Mouse (Mus musculus) embryonic fibroblast, embryonic 13.5 days (primary cell): ENCODE results near the gene Dcaf8. TPM values are rescaled to one million over a fixed set of nuclear protein-coding genes. Genes with fewer than 3 reads are reported as not detected.

Experiments
- H3K27ac ChIP-seq: 2 replicates; pipeline ENCODE4 v1.5.1; 2012; ENCODE audit warnings: low read length, control low read depth, inconsistent platforms; ENCODE audit not compliant: insufficient read depth
- H3K4me1 ChIP-seq: 2 replicates; pipeline ENCODE4 v1.6.1; 2011; ENCODE audit warnings: low read length; ENCODE audit not compliant: control insufficient read depth, insufficient read depth
- H3K4me3 ChIP-seq: 2 replicates; pipeline ENCODE4 v1.5.1; 2011; ENCODE audit warnings: mild to moderate bottlenecking, control low read depth, low read length; ENCODE audit not compliant: insufficient read depth
- CTCF ChIP-seq: IDR thresholded peaks from 2 replicates; pipeline ENCODE4 v1.5.1; 2011; ENCODE audit warnings: mild to moderate bottlenecking, control low read depth, low read length, moderate library complexity, borderline replicate concordance; ENCODE audit not compliant: insufficient read depth
- POLR2A ChIP-seq: IDR thresholded peaks from 2 replicates; pipeline ENCODE4 v1.6.1; 2011; ENCODE audit warnings: low read depth, mild to moderate bottlenecking, control low read depth, low read length, moderate library complexity
- polyA plus RNA-seq: library from polyadenylated mRNA; stranded (reverse); fragments of >200 nt; gene quantifications from 2 replicates; pipeline ENCODE4 v1.2.4, GENCODE M21; 2011; ENCODE audit warnings: low read depth; ENCODE audit not compliant: missing spikeins, insufficient read length

Gene Dcaf8
- polyA plus RNA-seq: 73.1 and 83.4 TPM in 2 replicates

DNA sequence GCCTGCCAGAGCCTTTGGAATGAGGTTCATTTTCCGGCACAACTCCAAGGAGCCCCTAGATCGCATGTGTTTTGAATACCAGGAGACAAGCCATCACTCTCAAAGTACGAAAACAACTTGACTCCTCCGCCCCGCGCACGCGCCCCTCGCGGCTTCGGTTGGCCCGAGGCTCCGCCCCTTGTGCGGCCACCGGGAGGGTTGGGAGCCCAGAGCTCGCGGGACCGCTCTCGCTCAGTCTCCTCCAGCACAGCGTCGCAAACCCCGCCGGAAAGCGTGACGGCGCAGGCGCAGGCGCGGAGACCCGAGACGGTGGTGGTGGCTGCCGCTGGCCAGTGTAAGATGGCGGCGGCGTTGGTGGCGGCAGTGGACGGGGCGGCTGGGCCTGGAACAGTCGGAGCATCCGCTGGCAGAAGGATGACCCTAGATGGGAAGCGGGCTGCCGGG, at the start of gene Dcaf8:
TSS of gene Dcaf8 (plus strand) at position 250 of the 444 bp plus-strand sequence.
- no peak for TF ChIP-seq CTCF
- TF ChIP-seq POLR2A: peak; percentile 93
- Histone ChIP-seq H3K27ac (peak within 1 kb of the TSS; percentile 88), H3K4me1 (no peaks in the 10 kb centered on the region; the same call in 1 of the 2 replicates), H3K4me3 (peak within 1 kb of the TSS; percentile 91)

DNA sequence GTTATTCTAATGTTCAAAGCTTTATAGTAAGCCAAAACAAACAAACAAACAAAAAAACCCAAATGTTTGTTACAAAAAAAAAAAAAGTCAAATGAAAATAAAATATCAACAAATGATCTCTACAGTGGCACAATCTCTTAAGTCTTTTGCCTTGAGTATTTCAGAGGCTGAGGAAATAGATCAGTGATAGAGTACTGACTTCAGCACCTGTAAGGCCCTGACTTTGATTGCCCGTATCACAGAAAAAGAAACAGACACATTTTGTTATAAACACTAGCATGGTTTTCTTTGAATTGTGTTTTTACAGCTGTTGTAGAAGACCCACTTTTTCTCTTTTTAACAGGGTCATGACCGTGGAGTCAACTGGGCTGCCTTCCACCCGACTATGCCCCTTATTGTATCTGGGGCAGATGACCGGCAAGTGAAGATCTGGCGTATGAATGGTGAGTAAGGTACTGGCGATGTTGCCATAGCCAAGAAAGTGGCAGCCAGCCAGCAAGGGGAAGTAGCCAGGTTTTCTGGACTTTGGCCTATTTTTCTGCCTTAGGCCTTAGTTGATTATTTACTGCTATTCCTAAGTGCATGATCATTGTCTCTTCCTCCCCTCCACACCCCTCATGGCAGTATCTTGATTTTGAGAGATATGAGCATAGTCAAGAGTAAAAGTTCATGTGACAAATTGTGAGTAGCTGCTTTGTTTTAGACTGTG, 48.4 kb upstream of the Dcaf8 start:
- Histone ChIP-seq H3K4me3 (no peak overlapping the region), H3K27ac (no peak overlapping the region)
- TF ChIP-seq POLR2A: no peak
- no peak for TF ChIP-seq CTCF

DNA sequence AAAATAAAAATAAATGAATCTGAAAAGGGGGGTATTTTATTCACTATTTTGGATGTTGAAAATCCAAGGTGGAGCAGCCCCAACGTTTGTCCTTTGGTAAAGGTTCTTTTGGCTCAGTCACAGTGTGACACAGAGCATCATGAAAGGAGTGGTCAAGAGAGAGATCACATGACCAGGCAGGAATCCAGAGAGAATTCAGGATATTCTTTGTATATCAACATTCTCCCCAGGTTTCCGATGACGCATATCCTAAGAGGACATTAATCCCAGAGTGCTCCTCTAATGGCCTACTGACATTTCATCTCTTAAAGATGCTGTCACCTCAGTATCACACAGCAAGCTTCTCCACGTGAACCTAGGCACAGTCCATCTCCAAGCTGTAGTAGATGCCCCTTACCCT, 44.3 kb upstream of the Dcaf8 start:
- TF ChIP-seq POLR2A (no peak), CTCF (no peak)
- Histone ChIP-seq H3K4me1 (no peaks in the 10 kb centered on the region), H3K27ac (no peak overlapping the region), H3K4me3 (no peak overlapping the region)

More for the DNA sequence above, 48.4 kb upstream of the Dcaf8 start:
- no peaks in the 10 kb centered on the region for H3K4me1 ChIP-seq

DNA sequence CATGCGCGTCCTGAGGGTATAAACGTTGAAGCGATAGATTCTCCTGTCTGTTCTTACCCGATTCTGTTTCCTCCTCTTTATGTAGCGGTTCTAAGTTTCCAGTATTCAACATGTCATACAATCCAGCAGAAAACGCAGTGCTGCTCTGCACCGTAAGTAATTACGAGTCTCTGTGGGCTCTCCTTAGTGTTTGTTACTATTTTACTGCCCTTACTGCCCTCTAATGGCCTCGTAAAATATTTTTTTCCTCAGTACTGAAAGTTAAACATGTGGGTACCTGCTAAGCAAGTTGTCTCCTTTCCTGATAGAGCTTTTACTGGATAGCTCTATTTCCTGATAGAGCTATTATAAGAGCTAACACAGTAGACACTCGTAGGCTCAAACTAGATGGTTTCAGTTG, 42.8 kb upstream of the Dcaf8 start:
- TF ChIP-seq CTCF (no peak), POLR2A (no peak)
- Histone ChIP-seq H3K27ac (no peak overlapping the region), H3K4me1 (no peaks in the 10 kb centered on the region), H3K4me3 (no peak overlapping the region)

DNA sequence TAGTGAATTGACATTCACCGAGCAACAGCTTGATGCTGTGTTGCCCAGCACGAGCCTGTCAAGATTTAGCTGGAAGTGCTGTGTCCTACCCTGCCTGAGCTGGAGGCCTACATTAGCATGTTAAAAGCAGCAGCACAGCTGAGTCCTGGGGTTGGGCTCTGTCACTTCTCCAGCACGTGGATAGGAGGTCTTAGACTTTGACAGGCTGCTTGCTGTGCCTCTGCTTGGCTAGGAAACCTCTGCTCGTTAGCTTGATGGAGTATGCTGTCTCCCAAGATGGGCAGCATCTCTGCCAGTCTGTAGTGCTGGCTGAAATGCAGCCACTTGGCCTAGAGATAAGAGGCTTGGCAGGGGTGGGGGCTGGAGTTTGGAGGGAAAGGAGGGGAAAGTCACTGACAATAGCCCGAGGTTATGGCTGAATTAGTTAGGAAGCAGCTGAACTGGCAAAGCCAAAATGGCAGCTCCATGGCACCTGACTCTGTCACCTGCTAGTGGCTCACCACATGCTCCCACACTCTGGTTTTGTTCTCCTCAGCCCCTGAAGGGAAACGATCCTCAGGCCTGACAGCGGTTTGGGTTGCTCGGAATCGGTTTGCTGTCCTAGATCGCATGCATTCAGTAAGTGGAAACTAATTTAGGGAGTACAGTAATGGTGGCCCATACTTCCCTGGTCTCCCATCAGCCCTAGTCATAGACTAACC, 40.0 kb upstream of the Dcaf8 start:
- Histone ChIP-seq H3K4me1 (no peaks in the 10 kb centered on the region), H3K27ac (no peak overlapping the region), H3K4me3 (no peak overlapping the region)
- TF ChIP-seq POLR2A: no peak
- TF ChIP-seq CTCF: no peak

DNA sequence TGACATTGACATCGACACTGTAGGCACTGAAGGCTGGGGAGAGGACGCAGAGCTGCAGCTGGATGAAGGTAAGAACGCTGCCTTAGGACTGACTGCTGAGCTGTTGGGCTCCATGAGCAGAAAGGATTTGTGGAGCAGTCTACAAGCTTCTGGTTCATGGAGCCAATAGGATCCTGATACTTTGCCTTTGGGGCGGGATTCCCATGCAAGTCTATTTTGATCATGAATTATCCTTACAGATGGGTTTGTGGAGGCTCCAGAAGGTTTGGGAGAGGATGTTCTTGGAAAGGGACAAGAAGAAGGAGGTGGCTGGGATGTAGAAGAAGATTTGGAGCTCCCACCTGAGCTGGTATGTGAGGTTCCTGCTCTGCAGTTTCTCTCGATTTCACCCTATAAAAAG, 30.9 kb upstream of the Dcaf8 start:
- Histone ChIP-seq H3K4me1 (no peaks in the 10 kb centered on the region), H3K27ac (no peak overlapping the region), H3K4me3 (no peak overlapping the region)
- TF ChIP-seq CTCF (no peak), POLR2A (no peak)

DNA sequence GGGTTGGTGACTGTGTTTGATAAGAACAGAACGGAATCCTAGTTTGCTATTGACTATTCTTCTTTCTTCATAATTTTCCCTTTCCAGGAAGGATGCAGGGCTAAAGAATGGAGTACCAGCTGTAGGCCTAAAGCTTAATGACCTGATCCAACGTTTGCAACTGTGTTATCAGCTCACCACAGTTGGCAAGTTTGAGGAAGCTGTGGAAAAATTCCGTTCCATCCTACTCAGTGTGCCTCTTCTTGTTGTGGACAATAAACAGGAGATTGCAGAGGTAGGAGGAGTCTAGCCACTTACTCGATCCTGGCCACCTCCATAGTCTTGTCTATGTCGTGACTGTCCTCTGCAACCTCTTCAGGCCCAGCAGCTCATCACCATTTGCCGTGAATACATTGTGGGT, 28.8 kb upstream of the Dcaf8 start:
- TF ChIP-seq POLR2A: no peak
- no peak for TF ChIP-seq CTCF
- no peaks in the 10 kb centered on the region for H3K4me1 ChIP-seq
- H3K4me3 ChIP-seq: no peak overlapping the region
- H3K27ac ChIP-seq: no peak overlapping the region

DNA sequence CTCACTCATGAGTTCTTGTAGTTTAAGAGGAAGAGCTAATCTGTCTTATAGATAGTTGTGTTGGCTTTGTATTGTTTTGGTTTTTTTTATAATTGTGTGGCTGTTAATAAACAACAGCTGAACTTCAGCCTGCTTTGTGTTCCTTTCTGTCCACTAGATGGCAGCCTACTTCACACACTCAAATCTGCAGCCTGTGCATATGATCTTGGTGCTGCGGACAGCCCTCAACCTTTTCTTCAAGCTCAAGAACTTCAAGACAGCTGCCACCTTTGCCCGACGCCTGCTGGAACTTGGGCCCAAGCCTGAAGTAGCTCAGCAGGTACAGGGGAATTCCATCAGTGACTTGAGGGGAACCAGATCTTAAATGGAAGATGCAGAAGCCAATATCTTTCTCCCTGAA, 28.2 kb upstream of the Dcaf8 start:
- H3K27ac ChIP-seq: no peak overlapping the region
- no peaks in the 10 kb centered on the region for H3K4me1 ChIP-seq
- no peak overlapping the region for H3K4me3 ChIP-seq
- TF ChIP-seq CTCF (peak; percentile 39; the same call in 1 of the 2 replicates), POLR2A (no peak)

DNA sequence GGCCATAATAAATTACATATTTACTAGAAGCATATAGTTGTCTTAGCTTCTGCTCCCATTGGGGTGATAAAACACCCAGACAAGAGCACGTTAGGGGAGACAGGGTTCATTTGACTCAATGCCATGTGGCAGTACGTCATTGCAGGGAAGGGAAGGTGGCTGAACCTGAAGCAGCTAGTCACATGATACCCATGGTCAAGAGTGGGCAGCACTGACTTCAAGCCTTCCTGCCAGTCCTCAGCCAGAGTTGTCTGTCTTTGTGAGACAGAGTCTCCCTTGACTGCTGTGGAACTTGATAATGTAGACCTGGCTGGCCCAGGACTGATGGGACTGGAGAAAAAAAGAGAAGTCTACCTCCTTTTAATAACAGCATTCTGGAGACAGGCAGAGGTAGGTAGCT, 25.2 kb upstream of the Dcaf8 start:
- TF ChIP-seq CTCF (no peak), POLR2A (no peak)
- no peak overlapping the region for H3K4me3 ChIP-seq
- H3K27ac ChIP-seq: no peak overlapping the region
- H3K4me1 ChIP-seq: no peaks in the 10 kb centered on the region

DNA sequence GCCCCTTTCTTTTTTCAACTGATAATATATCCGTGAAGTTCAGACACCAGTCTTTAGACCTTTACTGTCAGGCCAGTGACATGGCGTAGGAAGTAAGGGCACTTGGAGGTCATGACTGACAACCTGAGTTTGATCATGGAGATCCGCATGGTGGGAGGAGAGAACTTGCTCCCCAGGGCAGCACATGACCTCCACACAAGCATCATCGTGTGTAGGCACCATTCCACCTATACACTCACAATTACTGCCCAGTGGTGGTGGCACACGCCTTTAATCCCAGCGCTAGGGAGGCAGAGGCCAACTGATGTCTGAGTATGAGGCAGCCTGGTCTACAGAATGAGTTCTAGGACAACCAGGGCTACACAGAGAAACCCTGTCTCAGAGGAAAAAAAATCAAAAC, 23.3 kb upstream of the Dcaf8 start:
- H3K4me3 ChIP-seq: no peak overlapping the region
- H3K4me1 ChIP-seq: no peaks in the 10 kb centered on the region
- TF ChIP-seq POLR2A (no peak), CTCF (no peak)
- H3K27ac ChIP-seq: no peak overlapping the region
